Mouse (Mus musculus) bone marrow, adult 2 months (tissue): ENCODE data around the gene Atp11a. TPM values are rescaled to one million over a fixed set of nuclear protein-coding genes. Genes with fewer than 3 reads are reported as not detected.

Experiments
- H3K27ac ChIP-seq: fragments of 200-500 bp; 2 replicates; pipeline ENCODE4 v1.5.1; 2012; ENCODE audit warnings: low read depth, mild to moderate bottlenecking, control low read depth, inconsistent platforms, low read length; ENCODE audit not compliant: control insufficient read depth, poor library complexity, insufficient read depth
- H3K4me1 ChIP-seq: fragments of 200-500 bp; 2 replicates; pipeline ENCODE4 v1.6.1; 2011; ENCODE audit warnings: low read length; ENCODE audit not compliant: control insufficient read depth, insufficient read depth
- H3K4me3 ChIP-seq: fragments of 200-500 bp; replicated peaks from 2 replicates; pipeline ENCODE3; 2011; ENCODE audit warnings: mild to moderate bottlenecking, low read depth, low read length, control low read depth; ENCODE audit not compliant: control insufficient read depth
- CTCF ChIP-seq: fragments of 200-500 bp; IDR thresholded peaks from 2 replicates; pipeline ENCODE4 v1.5.1; 2011; ENCODE audit warnings: low read length, control low read depth; ENCODE audit not compliant: control insufficient read depth, insufficient read depth
- POLR2A ChIP-seq: fragments of 200-500 bp; IDR thresholded peaks from 2 replicates; pipeline ENCODE4 v1.6.1; 2011; ENCODE audit warnings: low read depth, mild to moderate bottlenecking, control low read depth, low read length, borderline replicate concordance; ENCODE audit not compliant: control insufficient read depth
- WGBS: fragments of 180-500 bp; shearing (Covaris S2); methylation state at CpG from one replicate; pipeline ENCODE4 v1.1.7; 2018; 5-methylcytosine and 5-hydroxymethylcytosine counted together
- polyA plus RNA-seq: library from polyadenylated mRNA; stranded (reverse); fragments of >200 nt; gene quantifications from 2 replicates; pipeline ENCODE4 v1.2.4, GENCODE M21; 2011; ENCODE audit warnings: low replicate concordance; ENCODE audit not compliant: missing spikeins, insufficient read depth, insufficient read length

Atp11a gene
- polyA plus RNA-seq, 1 experiment = 28.4 TPM

- Histone ChIP-seq H3K27ac (no peak overlapping the region), H3K4me3 (no peak overlapping the region), H3K4me1 (no peaks in the 10 kb centered on the region; the same call in 1 of the 2 replicates)
- 86% methylated on average over 9 of the region's 9 CpGs for WGBS
- TF ChIP-seq POLR2A (no peak), CTCF (no peak)
Measured at GRCm38 (mm10) chr8:12788695-12789094, 31.9 kb downstream of the Atp11a start.

- peak overlapping the region; percentile 59 for H3K27ac ChIP-seq
- WGBS = 66% methylated on average over 5 of the region's 5 CpGs
- TF ChIP-seq POLR2A (no peak), CTCF (no peak)
- H3K4me3 ChIP-seq = no peak overlapping the region
- H3K4me1 ChIP-seq = peaks cover 6% of the 10 kb centered on the region
Measured at GRCm38 (mm10) chr8:12795011-12795671, 38.3 kb downstream of the Atp11a start.

- WGBS = 83% methylated on average over 6 of the region's 6 CpGs
- H3K27ac ChIP-seq = no peak overlapping the region
- peaks cover 6% of the 10 kb centered on the region for H3K4me1 ChIP-seq
- TF ChIP-seq CTCF (no peak), POLR2A (no peak)
- no peak overlapping the region for H3K4me3 ChIP-seq
Measured at GRCm38 (mm10) chr8:12799099-12799498, 42.3 kb downstream of the Atp11a start.

GRCm38 (mm10) chr8:12799832-12800231 lies 43.0 kb downstream of the Atp11a start:
- TF ChIP-seq POLR2A (no peak), CTCF (no peak)
- H3K4me1 ChIP-seq = peaks cover 2% of the 10 kb centered on the region
- no peak overlapping the region for H3K4me3 ChIP-seq
- 71% methylated on average over 6 of the region's 6 CpGs for WGBS
- H3K27ac ChIP-seq = no peak overlapping the region

- Histone ChIP-seq H3K4me1 (peaks cover 2% of the 10 kb centered on the region), H3K4me3 (no peak overlapping the region), H3K27ac (no peak overlapping the region)
- 48% methylated on average over 2 of the region's 2 CpGs for WGBS
- TF ChIP-seq POLR2A = no peak
- no peak for TF ChIP-seq CTCF
Measured at GRCm38 (mm10) chr8:12800246-12800645, 43.4 kb downstream of the Atp11a start.

- Histone ChIP-seq H3K4me3 (no peak overlapping the region), H3K27ac (no peak overlapping the region), H3K4me1 (no peaks in the 10 kb centered on the region; the same call in 1 of the 2 replicates)
- TF ChIP-seq CTCF (no peak), POLR2A (no peak)
- 76% methylated on average over 10 of the region's 10 CpGs for WGBS
Measured at GRCm38 (mm10) chr8:12801586-12801985, 44.8 kb downstream of the Atp11a start.

- no peak overlapping the region for H3K27ac ChIP-seq
- H3K4me3 ChIP-seq = no peak overlapping the region
- no peaks in the 10 kb centered on the region for H3K4me1 ChIP-seq
- TF ChIP-seq POLR2A = no peak
- no peak for TF ChIP-seq CTCF
- 90% methylated on average over 10 of the region's 10 CpGs for WGBS
Measured at GRCm38 (mm10) chr8:12803121-12803520, 46.3 kb downstream of the Atp11a start.

- WGBS = 84% methylated on average over 5 of the region's 5 CpGs
- Histone ChIP-seq H3K4me3 (no peak overlapping the region), H3K4me1 (no peaks in the 10 kb centered on the region), H3K27ac (no peak overlapping the region)
- TF ChIP-seq POLR2A (no peak), CTCF (no peak)
Measured at GRCm38 (mm10) chr8:12804909-12805308, 48.1 kb downstream of the Atp11a start.
